Mouse (Mus musculus) bone marrow macrophage, adult 2 months (primary cell): Measurements from ENCODE around the gene Endog.

Experiments used
- CTCF ChIP-seq: IDR thresholded peaks from 2 replicates; pipeline ENCODE4 v1.5.1; 2012; ENCODE audit warnings: low read depth, mild to moderate bottlenecking, low read length, moderate library complexity
- POLR2A ChIP-seq: IDR thresholded peaks from 2 replicates; pipeline ENCODE4 v1.6.1; 2012; ENCODE audit warnings: mild to moderate bottlenecking, low read depth, low read length, borderline replicate concordance

- TF ChIP-seq CTCF (no peak), POLR2A (no peak)
Measured at GRCm38 (mm10) chr2:30161809-30162208, 9.5 kb upstream of the Endog start.
